In the genomic region with DNA sequence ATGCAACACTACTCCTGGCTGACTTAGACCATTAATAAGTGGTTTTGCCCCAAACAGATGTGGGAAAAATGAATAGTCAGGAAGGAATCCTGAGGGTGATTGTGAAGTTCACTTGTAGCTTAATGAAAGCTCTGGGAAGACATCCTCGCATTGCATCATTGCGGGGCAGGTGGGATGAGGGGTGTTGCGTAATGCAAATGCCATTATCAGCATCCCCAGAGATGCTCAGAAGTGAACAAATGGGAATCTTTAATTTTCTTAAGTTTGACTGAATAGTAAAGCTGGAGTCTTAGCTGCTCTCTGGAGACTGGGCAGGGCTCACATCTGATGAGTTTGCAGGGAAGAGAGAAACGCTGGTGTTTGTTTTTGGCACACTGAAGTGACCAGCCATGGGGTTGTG, we compare ENCODE assay signal across 28 mouse cellular contexts.
DNase-seq lines count a peak whose midpoint lies in the region; ATAC-seq and TF ChIP-seq lines count a peak whose summit lies in the region.
"Had no signal": no experiment of that assay in that cellular context is flagged by ENCODE, and none has a peak within 500 bp of the region (broad histone marks: within the 10 kb centered on the region; RNA-seq: fewer than 3 reads in every experiment).

No protein-coding gene starts in this region.

- ATAC-seq in heart, embryonic 11.5 days (replicated peaks; ENCODE audit: insufficient number of reproducible peaks, low FRiP score, low TSS enrichment), result no peak
- ATAC-seq: forebrain, embryonic 13.5 days had no signal

- WGBS in heart, embryonic 11.5 days (ENCODE audit: insufficient replicate concordance), result 84% methylated on average over 4 of the region's 4 CpGs

- H3K4me3 ChIP-seq in heart, embryonic 11.5 days (ENCODE audit: low read depth, low read length), result no peak overlapping the region
- no peak overlapping the region for H3K4me3 ChIP-seq in C2C12 (ENCODE audit: insufficient read depth, poor library complexity, severe bottlenecking)
- H3K4me3 ChIP-seq: embryonic facial prominence, embryonic 13.5 days; forebrain, embryonic 13.5 days; heart, embryonic 13.5 days; hindbrain, embryonic 12.5 days; left cerebral cortex, adult 2 months; limb, embryonic 12.5 days; liver, embryonic 15.5 days had no signal

- no peaks in the 10 kb centered on the region for H3K27me3 ChIP-seq in heart, embryonic 11.5 days (ENCODE audit: control insufficient read depth, insufficient read depth, low read length)
- no peaks in the 10 kb centered on the region for H3K27me3 ChIP-seq in C2C12 (ENCODE audit: control insufficient read depth, insufficient read depth, insufficient read length)
- H3K27me3 ChIP-seq: CH12.LX; embryonic facial prominence, embryonic 13.5 days; heart, embryonic 13.5 days; hindbrain, embryonic 12.5 days; limb, embryonic 12.5 days; liver, embryonic 15.5 days had no signal

- H3K9me3 ChIP-seq in heart, embryonic 11.5 days (replicated peaks; ENCODE audit: control insufficient read depth, low read length), result no peaks in the 10 kb centered on the region
- H3K9me3 ChIP-seq: embryonic facial prominence, embryonic 13.5 days; forebrain, embryonic 13.5 days; heart, embryonic 13.5 days; hindbrain, embryonic 12.5 days; limb, embryonic 12.5 days; liver, embryonic 15.5 days had no signal

- no peak overlapping the region for H3ac ChIP-seq in C2C12 (ENCODE audit: control insufficient read depth, insufficient read length, low read depth)

- H3K9ac ChIP-seq in heart, embryonic 11.5 days (ENCODE audit: low read depth, low read length), result no peak overlapping the region
- H3K9ac ChIP-seq: embryonic facial prominence, embryonic 13.5 days; forebrain, embryonic 13.5 days; heart, embryonic 13.5 days; hindbrain, embryonic 12.5 days; limb, embryonic 12.5 days; liver, embryonic 15.5 days; lung, embryonic 14.5 days had no signal

- DNase-seq in heart, adult 11 months, result peak; percentile 97
- peak; percentile 57 to 59 for DNase-seq in gastrocnemius, adult 8-10 months (ENCODE audit: low spot score in 2 of 2)
- DNase-seq in heart, postnatal 25 days (ENCODE audit: low spot score), result peak; percentile 56
- DNase-seq in adrenal gland, postnatal 36 days, result no peak
- no peak for DNase-seq in adrenal gland, adult (ENCODE audit: inconsistent age in 2 of 2, low spot score in 1 of 2)
- DNase-seq: adrenal gland, postnatal 10 days; B cell, adult 2 months; cerebellum, adult 11 months; cerebellum, adult 9-10 months; embryo, embryonic 11 days; kidney, adult 11 months; kidney, postnatal 14 days; lung, embryonic 14.5 days; lung, postnatal 14 days; midbrain, embryonic 14.5 days; right cerebral cortex, postnatal 25 days; spleen, adult 18-20 months; thymus, postnatal 36 days had no signal

- H3K27ac ChIP-seq in heart, embryonic 11.5 days (ENCODE audit: low read depth, low read length), result no peak overlapping the region
- H3K27ac ChIP-seq: embryonic facial prominence, embryonic 13.5 days; forebrain, embryonic 13.5 days; heart, embryonic 13.5 days; hindbrain, embryonic 12.5 days; left cerebral cortex, adult 2 months; limb, embryonic 12.5 days; liver, embryonic 15.5 days had no signal

- H3K79me3 ChIP-seq in C2C12 (ENCODE audit: low read depth), result peaks cover 35% of the 10 kb centered on the region

- H3K4me2 ChIP-seq in heart, embryonic 11.5 days, result no peak overlapping the region
- H3K4me2 ChIP-seq: embryonic facial prominence, embryonic 13.5 days; forebrain, embryonic 13.5 days; heart, embryonic 13.5 days; hindbrain, embryonic 12.5 days; limb, embryonic 12.5 days; liver, embryonic 15.5 days; lung, embryonic 14.5 days had no signal

- H3K36me3 ChIP-seq in heart, embryonic 11.5 days (ENCODE audit: control insufficient read depth, insufficient read depth, low read length), result no peaks in the 10 kb centered on the region
- no peaks in the 10 kb centered on the region for H3K36me3 ChIP-seq in C2C12 (ENCODE audit: control insufficient read depth, insufficient read depth)
- H3K36me3 ChIP-seq: embryonic facial prominence, embryonic 13.5 days; heart, embryonic 13.5 days; hindbrain, embryonic 12.5 days; limb, embryonic 12.5 days; liver, embryonic 15.5 days had no signal

- H3K4me1 ChIP-seq in heart, embryonic 11.5 days (ENCODE audit: control insufficient read depth, insufficient read depth, low read length), result peaks cover 22% of the 10 kb centered on the region

- TF ChIP-seq CTCF in C2C12 (IDR thresholded peaks at IDR 0.05; ENCODE audit: control insufficient read depth, insufficient read depth, insufficient read length), result no peak

- intact Hi-C loops in heart, postnatal 25 days (cut with DNase I), result no loop called here

- peaks cover 87% of the 10 kb centered on the region for H3K79me2 ChIP-seq in C2C12 (ENCODE audit: control insufficient read depth, insufficient read depth)

TF ChIP-seq in C2C12, 6 proteins besides CTCF, POLR2A, EP300 and RAD21:
- TF ChIP-seq CEBPB (IDR thresholded peaks at IDR 0.05; ENCODE audit: low read depth), result peak; percentile 99
- no peak for TF ChIP-seq FOSL1 (IDR thresholded peaks at IDR 0.05; ENCODE audit: insufficient read depth, low read length, poor library complexity, severe bottlenecking)
- TF ChIP-seq MYOD1 (IDR thresholded peaks at IDR 0.05; ENCODE audit: control insufficient read depth, insufficient read length, low read depth), result peak; percentile 91

Comparison
In these comparisons a context has a peak if more than half of its experiments do, and no peak if none do; other contexts are left out.
1. DNase-seq: peak in heart, adult 11 months (single experiment), gastrocnemius, adult 8-10 months (2 of 2) and heart, postnatal 25 days (single experiment); none in adrenal gland, postnatal 36 days (0 of 2) and adrenal gland, adult (0 of 2).